Mouse (Mus musculus): ENCODE results near the gene Ubxn7. TPM values are rescaled to one million over a fixed set of nuclear protein-coding genes. Genes with fewer than 3 reads are reported as not detected.

Gene Ubxn7
- polyA plus RNA-seq, 1 experiment from 2014 or later = 23.4 TPM

DNA sequence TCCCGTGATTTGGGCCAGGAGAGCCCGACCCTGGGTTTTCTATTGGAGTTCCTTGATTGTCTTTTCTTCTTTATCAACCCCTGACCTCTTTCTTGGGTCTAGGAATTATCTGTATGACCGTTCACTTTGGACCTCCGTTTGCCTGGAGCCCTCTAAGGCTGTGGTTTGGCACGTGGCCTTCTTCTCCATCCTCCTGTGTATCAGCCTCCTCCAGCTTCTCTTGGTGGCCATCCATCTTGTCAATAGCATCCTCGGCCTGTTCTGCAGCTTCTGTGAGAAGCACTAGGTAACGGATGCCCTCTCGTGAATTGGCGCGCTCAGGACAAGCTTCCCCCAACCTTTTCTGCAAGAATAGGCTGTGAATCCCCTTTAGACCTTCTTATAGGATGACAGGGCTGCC, 75.7 kb downstream of the Ubxn7 start:
- WGBS = 84% methylated on average over 10 of the region's 10 CpGs

DNA sequence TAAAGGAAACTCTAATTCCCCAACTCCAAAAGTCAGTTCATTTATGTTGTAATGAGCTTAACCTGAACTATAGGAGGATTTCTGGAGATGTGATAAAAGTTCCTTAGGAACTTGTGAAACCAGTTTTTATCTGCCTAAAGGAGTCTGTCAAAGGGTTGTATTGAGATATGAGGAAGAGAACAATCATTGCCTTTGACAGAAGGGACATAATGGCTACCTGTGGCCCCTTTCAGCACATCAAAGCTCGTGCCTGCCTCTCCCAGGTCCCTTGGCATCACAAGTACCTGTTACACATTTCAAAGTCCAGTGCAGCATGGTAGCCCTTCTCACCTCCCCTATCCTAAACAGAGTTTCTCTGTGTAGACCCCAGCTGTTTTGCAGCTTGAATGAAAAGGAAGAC, 85.4 kb downstream of the Ubxn7 start:
- Histone ChIP-seq H3K27ac (ENCODE audit: low read depth, low read length) (no peak overlapping the region), H3K4me2 (ENCODE audit: low read length) (no peak overlapping the region), H3K9me3 (replicated peaks; ENCODE audit: control insufficient read depth, low read length) (no peaks in the 10 kb centered on the region), H3K36me3 (ENCODE audit: control insufficient read depth, insufficient read depth, low read length) (no peaks in the 10 kb centered on the region), H3K4me3 (ENCODE audit: low read depth, low read length) (no peak overlapping the region), H3K9ac (ENCODE audit: low read length) (no peak overlapping the region), H3K27me3 (replicated peaks; ENCODE audit: control insufficient read depth, insufficient read depth, low read length) (no peaks in the 10 kb centered on the region), H3K4me1 (ENCODE audit: control insufficient read depth, insufficient read depth, low read length) (peaks cover 6% of the 10 kb centered on the region)
- DNase-seq (ENCODE audit: low spot score) = no peak
- WGBS = 67% methylated on average over 1 of the region's 1 CpGs
- no peak for ATAC-seq

More for the DNA sequence above, 75.7 kb downstream of the Ubxn7 start:
- H3K27me3 ChIP-seq (replicated peaks; ENCODE audit: control insufficient read depth, insufficient read depth, low read length) = no peaks in the 10 kb centered on the region
- no peaks in the 10 kb centered on the region for H3K9me3 ChIP-seq (replicated peaks; ENCODE audit: control insufficient read depth, low read length)
- DNase-seq (ENCODE audit: low spot score) (no peak), ATAC-seq (no peak)
- H3K4me3 ChIP-seq (ENCODE audit: low read depth, low read length) = no peak overlapping the region
- no peak overlapping the region for H3K27ac ChIP-seq (ENCODE audit: low read depth, low read length)
- H3K4me2 ChIP-seq (ENCODE audit: low read length) = no peak overlapping the region
- H3K4me1 ChIP-seq (ENCODE audit: control insufficient read depth, insufficient read depth, low read length) = no peaks in the 10 kb centered on the region
- no peak overlapping the region for H3K9ac ChIP-seq (ENCODE audit: low read length)
- H3K36me3 ChIP-seq (ENCODE audit: control insufficient read depth, insufficient read depth, low read length) = no peaks in the 10 kb centered on the region

DNA sequence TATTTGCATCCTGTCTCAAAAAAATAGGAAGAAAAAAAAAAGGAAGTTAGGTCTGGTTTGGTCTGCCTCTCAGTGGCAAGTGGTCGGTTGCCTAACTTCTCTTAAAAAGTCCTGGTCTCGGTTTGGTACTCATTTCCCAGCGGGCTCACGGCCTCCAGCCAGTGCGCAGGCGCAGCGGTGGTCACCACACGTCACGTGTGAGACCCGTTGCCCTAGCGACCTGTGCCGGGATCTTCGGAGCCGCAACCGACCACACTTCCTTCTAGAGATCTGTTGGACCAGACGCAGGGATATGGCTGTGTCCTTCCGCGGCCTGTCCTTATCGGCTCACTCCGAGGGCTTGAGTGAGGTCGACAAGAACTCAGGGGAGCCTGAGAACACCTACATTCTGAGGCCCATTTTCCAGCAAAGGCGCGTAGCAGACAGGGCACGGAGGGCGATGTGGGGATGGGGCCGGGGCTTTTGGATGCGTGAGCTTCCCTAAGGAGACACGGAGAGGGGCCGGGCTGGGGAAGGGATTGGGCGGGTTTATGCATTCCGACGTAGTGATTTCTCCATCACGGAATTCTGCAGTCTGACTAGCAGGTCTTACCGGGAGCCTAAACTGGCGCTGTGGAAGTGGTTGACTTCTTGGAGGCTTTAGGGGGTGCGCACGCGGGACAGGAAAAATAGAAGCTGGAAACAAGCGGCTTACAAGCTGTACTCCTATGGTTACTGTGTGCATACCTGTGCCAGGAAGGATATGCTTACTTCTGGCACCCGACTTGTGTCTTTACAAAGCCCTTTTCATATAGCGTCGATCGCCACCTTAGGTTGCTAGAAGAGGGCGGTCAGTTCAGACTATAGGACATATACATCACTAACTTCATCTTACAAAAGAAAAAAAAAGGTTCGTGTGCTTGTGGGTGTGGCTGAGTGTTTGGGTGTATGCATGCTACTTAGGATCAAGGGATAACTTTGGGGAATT, 87.7 kb downstream of the Ubxn7 start, which contains the start of gene Tctex1d2:
TSS of gene Tctex1d2 (plus strand) at position 186 of the 967 bp plus-strand sequence.
- H3K27ac ChIP-seq (ENCODE audit: low read depth, low read length) = peak within 1 kb of the TSS; percentile 70
- H3K4me1 ChIP-seq (ENCODE audit: control insufficient read depth, insufficient read depth, low read length) = peaks cover 6% of the 10 kb centered on the region
- H3K36me3 ChIP-seq (ENCODE audit: control insufficient read depth, insufficient read depth, low read length) = no peaks in the 10 kb centered on the region
- H3K4me2 ChIP-seq (ENCODE audit: low read length) = peak within 1 kb of the TSS; percentile 81
- H3K9me3 ChIP-seq (replicated peaks; ENCODE audit: control insufficient read depth, low read length) = no peaks in the 10 kb centered on the region
- H3K4me3 ChIP-seq (ENCODE audit: low read depth, low read length) = peak within 1 kb of the TSS; percentile 52
- peak within 1 kb of the TSS; percentile 69 for H3K9ac ChIP-seq (ENCODE audit: low read length)
- DNase-seq (ENCODE audit: low spot score) = peak; percentile 96
- WGBS = under 1% methylated on average over 45 of the region's 45 CpGs
- no peaks in the 10 kb centered on the region for H3K27me3 ChIP-seq (replicated peaks; ENCODE audit: control insufficient read depth, insufficient read depth, low read length)
- ATAC-seq = peak; percentile 96

DNA sequence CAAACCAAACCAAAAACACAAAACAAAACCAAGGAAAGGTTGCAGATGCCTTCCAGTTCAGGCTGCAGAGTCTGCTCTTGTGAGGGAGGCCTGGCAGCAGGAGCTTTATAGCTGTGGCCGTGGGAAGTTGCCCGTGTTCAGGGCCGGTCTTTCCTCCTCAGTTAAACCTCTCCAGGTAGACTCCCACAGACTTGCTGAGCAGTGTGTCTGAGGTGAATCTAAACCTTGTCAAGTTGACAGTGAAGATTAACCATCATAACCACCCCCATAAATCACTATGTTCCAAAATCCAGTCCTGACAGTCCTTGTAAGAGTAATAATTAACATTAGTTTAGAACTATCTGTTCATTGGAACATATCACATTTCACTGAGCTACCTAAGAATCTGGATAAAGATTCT, 95.4 kb downstream of the Ubxn7 start:
- ATAC-seq (no peak), DNase-seq (ENCODE audit: low spot score) (no peak)
- H3K4me3 ChIP-seq (ENCODE audit: low read depth, low read length) = no peak overlapping the region
- no peaks in the 10 kb centered on the region for H3K9me3 ChIP-seq (replicated peaks; ENCODE audit: control insufficient read depth, low read length)
- H3K4me1 ChIP-seq (ENCODE audit: control insufficient read depth, insufficient read depth, low read length) = peaks cover 8% of the 10 kb centered on the region
- H3K27me3 ChIP-seq (replicated peaks; ENCODE audit: control insufficient read depth, insufficient read depth, low read length) = no peaks in the 10 kb centered on the region
- no peak overlapping the region for H3K4me2 ChIP-seq (ENCODE audit: low read length)
- WGBS = 94% methylated on average over 3 of the region's 3 CpGs
- no peak overlapping the region for H3K9ac ChIP-seq (ENCODE audit: low read length)
- H3K27ac ChIP-seq (ENCODE audit: low read depth, low read length) = no peak overlapping the region
- no peaks in the 10 kb centered on the region for H3K36me3 ChIP-seq (ENCODE audit: control insufficient read depth, insufficient read depth, low read length)

DNA sequence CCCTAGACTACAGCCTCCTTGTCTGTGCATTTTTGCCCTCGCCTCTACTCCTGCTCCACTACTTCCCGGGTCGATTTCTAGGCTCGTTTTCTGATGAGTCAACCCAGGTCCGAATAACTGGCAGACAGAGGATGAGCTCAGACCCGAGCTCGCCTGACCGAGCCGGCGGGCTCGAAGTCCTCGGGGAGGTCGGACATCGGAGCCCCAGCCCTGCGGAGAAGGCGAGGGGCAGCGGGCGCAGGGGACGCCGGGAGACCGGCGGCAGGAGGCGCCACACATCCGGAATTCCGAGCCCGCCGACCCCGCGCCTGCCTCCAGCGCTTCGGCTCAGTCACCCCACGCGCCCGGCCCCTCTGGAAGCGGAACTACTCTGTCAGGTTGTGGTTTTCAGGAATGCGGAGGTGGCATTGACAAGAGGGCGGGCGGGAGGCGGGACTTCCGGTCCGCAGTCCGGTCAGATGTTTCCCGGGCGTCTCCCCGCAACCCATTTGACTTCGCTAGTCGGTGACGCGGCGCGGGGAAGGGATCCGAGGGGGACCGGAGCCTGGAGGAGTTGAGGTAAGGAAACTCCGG, 98.5 kb downstream of the Ubxn7 start, which contains the start of gene Pcyt1a:
TSS of gene Pcyt1a (plus strand) at position 448 of the 573 bp plus-strand sequence.
- Histone ChIP-seq H3K27me3 (replicated peaks; ENCODE audit: control insufficient read depth, insufficient read depth, low read length) (no peaks in the 10 kb centered on the region), H3K9ac (ENCODE audit: low read length) (peak within 1 kb of the TSS; percentile 83), H3K27ac (ENCODE audit: low read depth, low read length) (peak within 1 kb of the TSS; percentile 87), H3K36me3 (ENCODE audit: control insufficient read depth, insufficient read depth, low read length) (no peaks in the 10 kb centered on the region), H3K9me3 (replicated peaks; ENCODE audit: control insufficient read depth, low read length) (no peaks in the 10 kb centered on the region), H3K4me2 (ENCODE audit: low read length) (peak within 1 kb of the TSS; percentile 67), H3K4me3 (ENCODE audit: low read depth, low read length) (peak within 1 kb of the TSS; percentile 74), H3K4me1 (ENCODE audit: control insufficient read depth, insufficient read depth, low read length) (peaks cover 8% of the 10 kb centered on the region)
- WGBS = under 1% methylated on average over 54 of the region's 54 CpGs
- peak; percentile 95 for DNase-seq (ENCODE audit: low spot score)
- peak; percentile 99 for ATAC-seq

DNA sequence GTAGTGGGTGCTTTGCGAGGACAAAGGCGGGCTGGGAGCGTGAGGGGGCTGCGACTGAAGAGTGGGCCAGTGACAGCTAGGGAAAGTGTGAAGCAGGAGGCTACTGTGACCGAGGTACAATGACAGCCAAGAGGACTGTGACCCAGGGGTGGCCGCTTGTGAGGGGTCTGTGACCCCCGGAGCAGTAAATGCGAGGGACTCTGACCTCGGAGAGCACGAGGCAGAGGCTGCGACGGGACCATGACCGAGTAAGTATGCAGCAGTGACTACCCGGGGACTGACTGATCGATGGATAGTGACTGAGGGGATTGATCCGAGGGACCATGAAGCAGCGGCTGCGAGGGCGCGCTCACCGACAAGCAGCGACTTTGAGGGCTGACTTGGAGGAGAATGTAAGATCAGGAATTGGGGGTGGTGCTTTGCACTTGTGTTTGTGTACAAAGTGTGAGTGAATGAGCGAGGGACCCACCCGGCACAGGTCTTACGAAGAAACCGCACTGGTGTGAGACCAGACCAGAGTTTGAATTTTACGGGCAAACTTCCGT, 99.1 kb downstream of the Ubxn7 start:
- Histone ChIP-seq H3K4me3 (ENCODE audit: low read depth, low read length) (peak overlapping the region; percentile 74), H3K9ac (ENCODE audit: low read length) (peak overlapping the region; percentile 83), H3K4me2 (ENCODE audit: low read length) (peak overlapping the region; percentile 67), H3K27me3 (replicated peaks; ENCODE audit: control insufficient read depth, insufficient read depth, low read length) (no peaks in the 10 kb centered on the region), H3K36me3 (ENCODE audit: control insufficient read depth, insufficient read depth, low read length) (no peaks in the 10 kb centered on the region), H3K27ac (ENCODE audit: low read depth, low read length) (peak overlapping the region; percentile 87; the same call in 1 of the 2 replicates), H3K4me1 (ENCODE audit: control insufficient read depth, insufficient read depth, low read length) (peaks cover 8% of the 10 kb centered on the region), H3K9me3 (replicated peaks; ENCODE audit: control insufficient read depth, low read length) (no peaks in the 10 kb centered on the region)
- ATAC-seq (peak; percentile 60), DNase-seq (ENCODE audit: low spot score) (peak; percentile 25)
- 2% methylated on average over 28 of the region's 28 CpGs for WGBS

DNA sequence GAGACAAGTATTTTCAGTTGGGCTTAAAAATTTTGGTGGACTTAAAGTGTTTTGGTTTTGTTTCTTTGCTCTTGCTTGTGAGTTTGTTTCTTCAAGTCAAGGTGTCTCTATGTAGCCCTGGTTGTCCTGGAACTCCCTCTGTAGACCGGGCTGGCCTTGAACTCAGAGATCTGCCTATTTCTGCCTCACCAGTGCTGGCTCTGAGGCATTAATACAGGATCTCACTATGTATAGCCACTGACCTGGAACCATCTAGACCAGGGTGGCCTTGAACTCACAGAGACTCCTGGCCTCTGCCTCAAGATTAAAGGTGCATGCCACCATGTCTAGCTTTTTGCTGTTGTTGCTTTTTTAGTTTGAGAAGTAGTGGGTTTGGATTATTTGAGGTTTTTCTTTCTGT, 99.9 kb downstream of the Ubxn7 start:
- WGBS = 85% methylated on average over 1 of the region's 1 CpGs
- H3K9me3 ChIP-seq (replicated peaks; ENCODE audit: control insufficient read depth, low read length) = no peaks in the 10 kb centered on the region

GRCm38 (mm10) chr16:32433138-32433537, 101.1 kb downstream of the Ubxn7 start:
- DNase-seq (ENCODE audit: low spot score) = no peak
- ATAC-seq = no peak
- Histone ChIP-seq H3K9ac (ENCODE audit: low read length) (no peak overlapping the region), H3K4me3 (ENCODE audit: low read depth, low read length) (no peak overlapping the region), H3K27ac (ENCODE audit: low read depth, low read length) (no peak overlapping the region), H3K4me1 (ENCODE audit: control insufficient read depth, insufficient read depth, low read length) (peaks cover 8% of the 10 kb centered on the region), H3K36me3 (ENCODE audit: control insufficient read depth, insufficient read depth, low read length) (no peaks in the 10 kb centered on the region), H3K27me3 (replicated peaks; ENCODE audit: control insufficient read depth, insufficient read depth, low read length) (no peaks in the 10 kb centered on the region), H3K4me2 (ENCODE audit: low read length) (no peak overlapping the region), H3K9me3 (replicated peaks; ENCODE audit: control insufficient read depth, low read length) (no peaks in the 10 kb centered on the region)
- 84% methylated on average over 2 of the region's 2 CpGs for WGBS

More for the DNA sequence above, 99.9 kb downstream of the Ubxn7 start:
- H3K4me1 ChIP-seq (ENCODE audit: control insufficient read depth, insufficient read depth, low read length) = peaks cover 8% of the 10 kb centered on the region
- H3K27ac ChIP-seq (ENCODE audit: low read depth, low read length) = no peak overlapping the region
- H3K27me3 ChIP-seq (replicated peaks; ENCODE audit: control insufficient read depth, insufficient read depth, low read length) = no peaks in the 10 kb centered on the region
- H3K4me2 ChIP-seq (ENCODE audit: low read length) = peak overlapping the region; percentile 67
- DNase-seq (ENCODE audit: low spot score) (no peak), ATAC-seq (no peak)
- H3K4me3 ChIP-seq (ENCODE audit: low read depth, low read length) = peak overlapping the region; percentile 74; the same call in 1 of the 2 replicates
- H3K9ac ChIP-seq (ENCODE audit: low read length) = peak overlapping the region; percentile 83; the same call in 1 of the 2 replicates
- H3K36me3 ChIP-seq (ENCODE audit: control insufficient read depth, insufficient read depth, low read length) = no peaks in the 10 kb centered on the region
